In the genomic region with DNA sequence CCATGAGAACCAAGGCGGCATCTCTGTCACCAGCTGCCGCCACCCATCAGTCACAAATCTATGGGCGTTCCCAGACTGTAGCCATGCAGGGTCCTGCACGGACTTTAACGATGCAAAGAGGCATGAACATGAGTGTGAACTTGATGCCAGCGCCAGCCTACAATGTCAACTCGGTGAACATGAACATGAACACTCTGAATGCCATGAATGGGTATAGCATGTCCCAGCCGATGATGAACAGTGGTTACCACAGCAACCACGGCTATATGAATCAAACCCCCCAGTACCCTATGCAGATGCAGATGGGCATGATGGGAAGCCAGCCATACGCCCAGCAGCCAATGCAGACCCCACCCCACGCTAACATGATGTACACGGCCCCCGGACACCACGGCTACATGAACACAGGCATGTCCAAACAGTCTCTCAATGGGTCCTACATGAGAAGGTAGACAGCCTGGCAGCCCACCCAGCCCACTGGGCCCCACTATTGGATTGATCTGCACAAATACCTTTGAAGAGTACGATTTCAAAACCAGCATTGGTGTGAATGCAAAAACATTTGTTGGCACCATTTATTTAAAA, we compare ENCODE assay signal across 10 mouse cellular contexts. TPM values are rescaled to one million over a fixed set of nuclear protein-coding genes. Genes with fewer than 3 reads are reported as not detected.
DNase-seq lines count a peak whose midpoint lies in the region; ATAC-seq lines count a peak whose summit lies in the region.
"Not testable (repeated sequence)": the region's sequence is repeated elsewhere in the genome, so short reads cannot be mapped to it uniquely, and the experiment has no call there.
"Had no signal": no experiment of that assay in that cellular context is flagged by ENCODE, and none has a peak within 500 bp of the region (broad histone marks: within the 10 kb centered on the region; RNA-seq: fewer than 3 reads in every experiment).

No protein-coding gene starts in this region.

- H3K9ac ChIP-seq in embryonic facial prominence, embryonic 11.5 days (replicated peaks; ENCODE audit: low read length); forebrain, embryonic 14.5 days (ENCODE audit: low read length); hindbrain, embryonic 16.5 days (ENCODE audit: low read depth, low read length); limb, embryonic 11.5 days (ENCODE audit: low read length); neural tube, embryonic 15.5 days (replicated peaks): not testable (repeated sequence)

- DNase-seq in embryonic facial prominence, embryonic 11.5 days (ENCODE audit: low spot score); limb, embryonic 11.5 days (ENCODE audit: low spot score): not testable (repeated sequence)
- peak; percentile 22 for DNase-seq in forebrain, embryonic 14.5 days (ENCODE audit: low spot score)
- DNase-seq in heart, adult 11 months = peak; percentile 91

- not testable (repeated sequence) for H3K9me3 ChIP-seq in embryonic facial prominence, embryonic 11.5 days (replicated peaks; ENCODE audit: control insufficient read depth, low read length); forebrain, embryonic 14.5 days (replicated peaks; ENCODE audit: control insufficient read depth, low read length); hindbrain, embryonic 16.5 days (ENCODE audit: control insufficient read depth, low read length); limb, embryonic 11.5 days (ENCODE audit: control insufficient read depth, low read length); neural tube, embryonic 15.5 days (replicated peaks)

- ATAC-seq in embryonic facial prominence, embryonic 11.5 days (replicated peaks; ENCODE audit: insufficient number of reproducible peaks, low FRiP score, low TSS enrichment, low read depth) = 0 out of 2 replicates have a peak, but pooled peaks have one; percentile 17
- ATAC-seq in forebrain, embryonic 14.5 days = peak; percentile 36; the same call in 1 of the 2 replicates
- ATAC-seq in hindbrain, embryonic 16.5 days = peak; percentile 41
- ATAC-seq in limb, embryonic 11.5 days (ENCODE audit: insufficient number of reproducible peaks, low FRiP score, low TSS enrichment, low read depth) = 0 out of 2 replicates have a peak, but pooled peaks have one; percentile 12
- ATAC-seq in neural tube, embryonic 15.5 days (ENCODE audit: low FRiP score) = peak; percentile 32

- 90% methylated on average over 15 of the region's 15 CpGs for WGBS in embryonic facial prominence, embryonic 11.5 days
- 84% methylated on average over 15 of the region's 15 CpGs for WGBS in forebrain, embryonic 14.5 days
- WGBS in hindbrain, embryonic 16.5 days = 80% methylated on average over 15 of the region's 15 CpGs
- 93% methylated on average over 15 of the region's 15 CpGs for WGBS in limb, embryonic 11.5 days
- WGBS in neural tube, embryonic 15.5 days = 84% methylated on average over 15 of the region's 15 CpGs

- not testable (repeated sequence) for H3K4me2 ChIP-seq in embryonic facial prominence, embryonic 11.5 days (ENCODE audit: low read depth, low read length); forebrain, embryonic 14.5 days (ENCODE audit: low read length); hindbrain, embryonic 16.5 days (ENCODE audit: low read length); limb, embryonic 11.5 days (ENCODE audit: low read depth, severe bottlenecking); neural tube, embryonic 15.5 days

- not testable (repeated sequence) for H3K4me3 ChIP-seq in embryonic facial prominence, embryonic 11.5 days (ENCODE audit: low read depth, low read length); forebrain, embryonic 14.5 days (ENCODE audit: low read depth, low read length); hindbrain, embryonic 16.5 days (ENCODE audit: low read length); limb, embryonic 11.5 days (ENCODE audit: low read depth, low read length); neural tube, embryonic 15.5 days (replicated peaks)

- H3K27ac ChIP-seq in embryonic facial prominence, embryonic 11.5 days (replicated peaks; ENCODE audit: low read depth, low read length); hindbrain, embryonic 16.5 days (ENCODE audit: low read depth, low read length); limb, embryonic 11.5 days (replicated peaks; ENCODE audit: low read depth, low read length): not testable (repeated sequence)
- H3K27ac ChIP-seq in forebrain, embryonic 14.5 days (ENCODE audit: low read depth, low read length) = peak overlapping the region; percentile 9; the same call in 1 of the 2 replicates
- peak overlapping the region; percentile 43 for H3K27ac ChIP-seq in neural tube, embryonic 15.5 days (replicated peaks)

- H3K4me1 ChIP-seq in embryonic facial prominence, embryonic 11.5 days (ENCODE audit: control insufficient read depth, insufficient read depth, low read length); forebrain, embryonic 14.5 days (ENCODE audit: control insufficient read depth, insufficient read depth, low read length); hindbrain, embryonic 16.5 days (ENCODE audit: control insufficient read depth, insufficient read depth, low read depth, low read length): not testable (repeated sequence)
- peaks cover 18% of the 10 kb centered on the region for H3K4me1 ChIP-seq in limb, embryonic 11.5 days (ENCODE audit: control insufficient read depth, insufficient read depth, low read length)
- H3K4me1 ChIP-seq in neural tube, embryonic 15.5 days = 0 out of 2 replicates have a peak, but pooled peaks cover 15% of the 10 kb centered on the region

- not testable (repeated sequence) for H3K27me3 ChIP-seq in embryonic facial prominence, embryonic 11.5 days (ENCODE audit: control insufficient read depth, insufficient read depth, low read length); forebrain, embryonic 14.5 days (replicated peaks; ENCODE audit: control insufficient read depth, insufficient read depth, low read length); hindbrain, embryonic 16.5 days (replicated peaks; ENCODE audit: control insufficient read depth, insufficient read depth, low read length); limb, embryonic 11.5 days (ENCODE audit: control insufficient read depth, insufficient read depth, low read length); neural tube, embryonic 15.5 days (replicated peaks)

- H3K36me3 ChIP-seq in embryonic facial prominence, embryonic 11.5 days (replicated peaks; ENCODE audit: control insufficient read depth, insufficient read depth, low read depth, low read length); limb, embryonic 11.5 days (ENCODE audit: control insufficient read depth, insufficient read depth, low read length): not testable (repeated sequence)
- H3K36me3 ChIP-seq in forebrain, embryonic 14.5 days (ENCODE audit: control insufficient read depth, insufficient read depth, low read length) = peaks cover 51% of the 10 kb centered on the region
- H3K36me3 ChIP-seq in hindbrain, embryonic 16.5 days (ENCODE audit: control insufficient read depth, insufficient read depth, low read length) = peaks cover 25% of the 10 kb centered on the region
- H3K36me3 ChIP-seq in neural tube, embryonic 15.5 days = peaks cover 45% of the 10 kb centered on the region

RNA-seq across cellular contexts. Expression of a gene that starts 43.9 kb away (rescaled TPM):
- polyA plus RNA-seq in embryonic facial prominence, embryonic 11.5 days (2014; fragmentation: Nextera tagmentation; extraction: Ambion mirVana) = 0.18 and 0.31 TPM in 2 replicates
- not detected in 2 replicates for polyA plus RNA-seq in forebrain, embryonic 14.5 days (2014; fragmentation: Nextera tagmentation; extraction: Ambion mirVana)
- polyA plus RNA-seq in hindbrain, embryonic 16.5 days (2015; fragmentation: Nextera tagmentation; extraction: Ambion mirVana) = 0.14 TPM in 1 of 2 replicates, not detected in the other
- polyA plus RNA-seq in limb, embryonic 11.5 days (2014; fragmentation: Nextera tagmentation; extraction: Ambion mirVana) = 0.21 and 0.55 TPM in 2 replicates
- 0.15 and 0.22 TPM in 2 replicates for polyA plus RNA-seq in neural tube, embryonic 15.5 days (2015; fragmentation: Nextera tagmentation; extraction: Ambion mirVana)
- polyA plus RNA-seq: cerebellum, adult 2 months; hindbrain, embryonic 14.5 days; inflammation-experienced regulatory T-cells, adult 6 months; intestine, embryonic 16.5 days had no signal
